Mouse (Mus musculus) T-helper 2 cell (primary cell): Measurements from ENCODE around the gene Lrrc28.

Experiments used
- in situ Hi-C: fragments of 300-600 bp; cut with MboI, MseI; formaldehyde crosslinking; loops from one replicate; pipeline ENCODE4 v1.15.1; 2025; ENCODE audit warnings: high pct_unique_total_duplicates

The Lrrc28 gene

GRCm38 (mm10) chr7:67493795-67494687, 151.0 kb downstream of the Lrrc28 start:
- in situ Hi-C loops: no loop called here

- in situ Hi-C loops: no loop called here
These were observed 157.1 kb downstream of the Lrrc28 start for GRCm38 (mm10) chr7:67487889-67488411.

GRCm38 (mm10) chr7:67486925-67487760, 157.9 kb downstream of the Lrrc28 start:
- in situ Hi-C loops: no loop called here

GRCm38 (mm10) chr7:67486417-67486816, 158.7 kb downstream of the Lrrc28 start:
- in situ Hi-C loops: no loop called here

GRCm38 (mm10) chr7:67483698-67484097, 161.4 kb downstream of the Lrrc28 start:
- in situ Hi-C loops: no loop called here

- in situ Hi-C loops: no loop called here
These were observed 165.3 kb downstream of the Lrrc28 start for GRCm38 (mm10) chr7:67479576-67480413.

GRCm38 (mm10) chr7:67479168-67479567, 165.9 kb downstream of the Lrrc28 start:
- in situ Hi-C loops: no loop called here

GRCm38 (mm10) chr7:67477996-67478395, 167.1 kb downstream of the Lrrc28 start:
- in situ Hi-C loops: no loop called here

- in situ Hi-C loops: no loop called here
These were observed 173.8 kb downstream of the Lrrc28 start for GRCm38 (mm10) chr7:67471295-67471694.

GRCm38 (mm10) chr7:67468802-67469408, 176.2 kb downstream of the Lrrc28 start:
- in situ Hi-C loops: no loop called here

GRCm38 (mm10) chr7:67468180-67468579, 176.9 kb downstream of the Lrrc28 start:
- in situ Hi-C loops: no loop called here

- in situ Hi-C loops: no loop called here
These were observed 178.7 kb downstream of the Lrrc28 start for GRCm38 (mm10) chr7:67466322-67466721.

GRCm38 (mm10) chr7:67464633-67465032, 180.4 kb downstream of the Lrrc28 start:
- in situ Hi-C loops: no loop called here

- in situ Hi-C loops: no loop called here
These were observed 181.5 kb downstream of the Lrrc28 start for GRCm38 (mm10) chr7:67463565-67463964.
